In the genomic region with DNA sequence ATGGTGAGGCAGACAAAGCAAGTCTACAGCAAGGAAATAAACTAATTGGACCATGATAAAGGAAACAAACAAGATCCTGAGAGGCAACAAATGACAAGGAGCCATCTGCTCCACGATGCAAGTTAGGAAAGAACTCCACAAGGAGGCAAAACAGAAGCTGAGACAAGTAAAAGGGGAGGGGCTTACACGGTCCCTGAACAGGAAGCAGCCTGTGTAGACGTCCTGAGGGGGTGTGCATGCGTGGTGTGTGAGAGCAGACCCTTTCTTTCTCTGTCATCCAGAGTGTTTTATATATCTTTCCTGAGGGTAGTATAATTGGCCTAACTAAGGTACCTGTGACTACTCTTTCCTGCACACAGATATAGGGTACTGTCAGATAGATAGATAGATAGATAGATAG, we compare ENCODE assay signal across 1 mouse cellular context.
TF ChIP-seq lines count a peak whose summit lies in the region.

No protein-coding gene starts in this region.

TF ChIP-seq in CH12.LX, 34 proteins besides CTCF, POLR2A, EP300 and RAD21 (continued from another document):
- TF ChIP-seq ELF1 (IDR thresholded peaks at IDR 0.05; ENCODE audit: low read depth, low read length) = 0 out of 2 replicates have a peak, but pooled peaks have one; percentile 30
- TF ChIP-seq NELFE (IDR thresholded peaks at IDR 0.05; ENCODE audit: low read depth, low read length) = no peak
- TF ChIP-seq NRF1 (IDR thresholded peaks at IDR 0.05; ENCODE audit: low read depth, low read length) = 0 out of 2 replicates have a peak, but pooled peaks have one; percentile 19
